Mouse (Mus musculus) neural tube, embryonic 14.5 days (tissue): ENCODE measurements around the gene Cfap73. TPM values are rescaled to one million over a fixed set of nuclear protein-coding genes. Genes with fewer than 3 reads are reported as not detected.

Source experiments
- ATAC-seq: fragments of 200-750 bp; cut with Nextera tagmentation; 2 replicates; pipeline ENCODE4 v1.8.0; 2017; ENCODE audit warnings: low read depth, mild to moderate bottlenecking, moderate TSS enrichment, moderate library complexity
- H3K27ac ChIP-seq: fragments of 300-500 bp; sonication (generic); 2 replicates; pipeline ENCODE4 v1.5.1; 2014; ENCODE audit warnings: low read depth, mild to moderate bottlenecking, control low read depth, low read length, moderate library complexity, mixed read lengths
- H3K27me3 ChIP-seq: fragments of 300-500 bp; sonication (generic); 2 replicates; pipeline ENCODE4 v1.6.1; 2014; ENCODE audit warnings: low read length; ENCODE audit not compliant: control insufficient read depth, insufficient read depth
- H3K36me3 ChIP-seq: fragments of 300-500 bp; sonication (generic); 2 replicates; pipeline ENCODE4 v1.6.1; 2014; ENCODE audit warnings: low read length, mixed read lengths; ENCODE audit not compliant: control insufficient read depth, insufficient read depth
- H3K4me1 ChIP-seq: fragments of 300-500 bp; sonication (generic); 2 replicates; pipeline ENCODE4 v1.6.1; 2014; ENCODE audit warnings: low read length; ENCODE audit not compliant: control insufficient read depth, insufficient read depth
- H3K4me2 ChIP-seq: fragments of 300-500 bp; sonication (generic); 2 replicates; pipeline ENCODE4 v1.6.1; 2014; ENCODE audit warnings: mild to moderate bottlenecking, low read depth, low read length, control low read depth
- H3K4me3 ChIP-seq: fragments of 300-500 bp; sonication (generic); 2 replicates; pipeline ENCODE4 v1.5.1; 2014; ENCODE audit warnings: low read depth, low read length, control low read depth, mixed read lengths
- H3K9ac ChIP-seq: fragments of 300-500 bp; sonication (generic); replicated peaks from 2 replicates; pipeline ENCODE4 v1.6.1; 2014; ENCODE audit warnings: low read depth, mild to moderate bottlenecking, control low read depth, low read length, mixed read lengths
- H3K9me3 ChIP-seq: fragments of 300-500 bp; sonication (generic); 2 replicates; pipeline ENCODE4 v1.6.1; 2016; ENCODE audit warnings: low read length; ENCODE audit not compliant: control insufficient read depth
- WGBS: fragments of 180-500 bp; shearing (Covaris S2); extraction: QIAGEN DNeasy Blood & Tissue Kit; methylation state at CpG from one replicate; pipeline ENCODE4 v1.1.7; 2014; 5-methylcytosine and 5-hydroxymethylcytosine counted together
- polyA plus RNA-seq: library from polyadenylated mRNA; unstranded; fragments of >200 nt; fragmentation: Nextera tagmentation; extraction: Ambion mirVana; gene quantifications from 2 replicates; pipeline ENCODE4 v1.2.1, GENCODE M21; 2014

Gene Cfap73
- polyA plus RNA-seq, 1 experiment from 2014 or later: 0.46 TPM

DNA sequence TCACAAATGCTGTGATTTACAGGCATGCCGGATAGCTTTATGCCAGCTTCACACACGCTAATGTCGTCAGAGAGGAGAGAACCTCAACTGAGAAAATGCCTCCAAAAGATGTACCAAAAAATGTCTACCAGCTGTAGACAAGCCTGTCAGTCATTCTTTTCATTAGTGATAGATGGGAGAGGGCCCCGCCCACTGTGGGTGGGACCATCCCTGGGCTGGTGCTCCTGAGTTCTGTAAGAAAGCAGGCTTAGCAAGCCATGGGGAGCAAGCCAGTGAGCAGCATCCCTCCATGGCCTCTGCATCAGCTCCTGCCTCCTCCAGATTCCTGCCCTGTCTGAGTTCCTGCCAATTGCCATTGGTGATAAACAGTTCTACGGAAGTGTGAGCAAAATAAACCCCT lies 1.6 kb upstream of the Cfap73 start:
- ATAC-seq: no peak
- H3K4me2 ChIP-seq: no peak overlapping the region
- H3K36me3 ChIP-seq: no peaks in the 10 kb centered on the region
- H3K27me3 ChIP-seq: no peaks in the 10 kb centered on the region
- H3K27ac ChIP-seq: no peak overlapping the region
- 82% methylated on average over 5 of the region's 5 CpGs for WGBS
- H3K9ac ChIP-seq: no peak overlapping the region
- no peaks in the 10 kb centered on the region for H3K4me1 ChIP-seq
- H3K9me3 ChIP-seq: no peaks in the 10 kb centered on the region
- H3K4me3 ChIP-seq: no peak overlapping the region

- no peak overlapping the region for H3K9ac ChIP-seq
- ATAC-seq: no peak
- H3K4me3 ChIP-seq: no peak overlapping the region
- no peaks in the 10 kb centered on the region; the same call in none of the 2 replicates for H3K27me3 ChIP-seq
- no peaks in the 10 kb centered on the region for H3K36me3 ChIP-seq
- H3K4me1 ChIP-seq: no peaks in the 10 kb centered on the region
- no peak overlapping the region for H3K27ac ChIP-seq
- WGBS: 27% methylated on average over 5 of the region's 5 CpGs
- no peaks in the 10 kb centered on the region for H3K9me3 ChIP-seq
- H3K4me2 ChIP-seq: no peak overlapping the region
These were observed 825 bp upstream of the Cfap73 start for GRCm38 (mm10) chr5:120634860-120635259.

GRCm38 (mm10) chr5:120631892-120632291 lies 2.1 kb downstream of the Cfap73 start:
- Histone ChIP-seq H3K27me3 (no peaks in the 10 kb centered on the region; the same call in none of the 2 replicates), H3K9me3 (no peaks in the 10 kb centered on the region), H3K9ac (no peak overlapping the region), H3K4me2 (no peak overlapping the region), H3K27ac (no peak overlapping the region), H3K4me3 (no peak overlapping the region), H3K36me3 (peaks cover 9% of the 10 kb centered on the region; the same call in 1 of the 2 replicates), H3K4me1 (no peaks in the 10 kb centered on the region)
- 93% methylated on average over 5 of the region's 5 CpGs for WGBS
- no peak for ATAC-seq

- Histone ChIP-seq H3K4me3 (no peak overlapping the region), H3K27ac (no peak overlapping the region), H3K27me3 (no peaks in the 10 kb centered on the region; the same call in none of the 2 replicates), H3K9ac (no peak overlapping the region), H3K9me3 (no peaks in the 10 kb centered on the region), H3K36me3 (peaks cover 12% of the 10 kb centered on the region; the same call in 1 of the 2 replicates), H3K4me2 (peak overlapping the region; percentile 15), H3K4me1 (no peaks in the 10 kb centered on the region)
- ATAC-seq: no peak
- WGBS: 7% methylated on average over 29 of the region's 29 CpGs
These were observed 2.9 kb downstream of the Cfap73 start for GRCm38 (mm10) chr5:120631128-120631527.

- Histone ChIP-seq H3K27me3 (no peaks in the 10 kb centered on the region; the same call in none of the 2 replicates), H3K4me2 (no peak overlapping the region), H3K4me1 (no peaks in the 10 kb centered on the region), H3K36me3 (peaks cover 30% of the 10 kb centered on the region; the same call in 1 of the 2 replicates), H3K9ac (no peak overlapping the region), H3K9me3 (no peaks in the 10 kb centered on the region), H3K4me3 (no peak overlapping the region), H3K27ac (no peak overlapping the region)
- ATAC-seq: no peak
- 64% methylated on average over 7 of the region's 7 CpGs for WGBS
These were observed 5.4 kb downstream of the Cfap73 start for GRCm38 (mm10) chr5:120628624-120629023.

DNA sequence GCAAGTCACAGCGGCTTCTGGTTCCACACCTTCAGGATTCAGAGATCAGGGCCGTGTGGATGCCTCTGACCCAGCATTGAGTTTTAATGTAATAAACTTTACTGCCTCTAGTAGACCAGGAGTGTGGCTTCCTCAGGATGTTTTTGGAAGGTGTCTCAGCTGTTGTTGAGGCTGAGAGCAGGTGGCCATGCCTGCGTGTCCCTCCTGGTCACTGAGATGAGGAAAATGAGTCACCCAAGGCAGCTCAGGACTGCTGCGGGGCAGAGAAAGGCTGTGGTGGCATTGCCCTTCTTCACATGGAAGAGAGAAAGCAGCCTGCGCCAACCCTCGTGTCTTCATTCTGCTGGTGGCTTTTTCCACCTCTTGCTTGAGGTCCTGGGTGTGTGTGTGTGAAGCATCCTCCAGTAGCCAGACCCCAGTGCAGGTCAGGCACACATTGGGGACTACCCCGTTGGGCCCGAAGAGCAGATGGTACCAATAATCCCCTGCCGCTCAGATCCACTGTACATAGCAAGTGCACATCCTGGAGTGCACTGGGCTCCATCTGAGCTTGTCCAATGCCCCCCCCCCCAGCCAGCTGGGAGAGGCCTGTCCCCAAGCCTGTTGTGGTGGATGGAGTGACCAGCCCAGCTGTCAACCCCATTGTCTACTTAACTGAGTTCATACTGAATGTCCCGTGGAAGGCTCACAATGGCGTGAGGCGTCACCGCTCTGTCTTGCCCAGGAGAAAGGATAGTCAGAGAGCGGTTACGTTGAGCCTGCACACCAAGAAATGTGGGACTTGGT lies 6.3 kb downstream of the Cfap73 start:
- H3K4me2 ChIP-seq: no peak overlapping the region
- peaks cover 37% of the 10 kb centered on the region; the same call in 1 of the 2 replicates for H3K36me3 ChIP-seq
- WGBS: 75% methylated on average over 15 of the region's 15 CpGs
- no peaks in the 10 kb centered on the region for H3K9me3 ChIP-seq
- H3K9ac ChIP-seq: no peak overlapping the region
- H3K4me1 ChIP-seq: no peaks in the 10 kb centered on the region
- no peak overlapping the region for H3K27ac ChIP-seq
- no peaks in the 10 kb centered on the region; the same call in none of the 2 replicates for H3K27me3 ChIP-seq
- ATAC-seq: no peak
- no peak overlapping the region for H3K4me3 ChIP-seq

GRCm38 (mm10) chr5:120626399-120626798 lies 7.6 kb downstream of the Cfap73 start:
- no peaks in the 10 kb centered on the region for H3K9me3 ChIP-seq
- peaks cover 44% of the 10 kb centered on the region; the same call in 1 of the 2 replicates for H3K36me3 ChIP-seq
- 33% methylated on average over 19 of the region's 19 CpGs for WGBS

GRCm38 (mm10) chr5:120624427-120624826 lies 9.6 kb downstream of the Cfap73 start:
- Histone ChIP-seq H3K4me3 (no peak overlapping the region), H3K4me2 (no peak overlapping the region), H3K36me3 (peaks cover 49% of the 10 kb centered on the region; the same call in 1 of the 2 replicates), H3K9ac (no peak overlapping the region), H3K27ac (no peak overlapping the region), H3K4me1 (no peaks in the 10 kb centered on the region), H3K27me3 (no peaks in the 10 kb centered on the region), H3K9me3 (no peaks in the 10 kb centered on the region)
- WGBS: 91% methylated on average over 10 of the region's 10 CpGs
- no peak for ATAC-seq

More at GRCm38 (mm10) chr5:120626399-120626798, 7.6 kb downstream of the Cfap73 start:
- no peaks in the 10 kb centered on the region for H3K4me1 ChIP-seq
- no peak overlapping the region for H3K9ac ChIP-seq
- no peak for ATAC-seq
- no peak overlapping the region for H3K4me2 ChIP-seq
- H3K27me3 ChIP-seq: no peaks in the 10 kb centered on the region; the same call in none of the 2 replicates
- no peak overlapping the region for H3K4me3 ChIP-seq
- no peak overlapping the region for H3K27ac ChIP-seq

- H3K9ac ChIP-seq: no peak overlapping the region
- WGBS: 65% methylated on average over 5 of the region's 5 CpGs
- no peaks in the 10 kb centered on the region for H3K27me3 ChIP-seq
- ATAC-seq: no peak
- no peak overlapping the region for H3K4me2 ChIP-seq
- H3K4me3 ChIP-seq: no peak overlapping the region
- H3K27ac ChIP-seq: no peak overlapping the region
- no peaks in the 10 kb centered on the region for H3K9me3 ChIP-seq
- peaks cover 54% of the 10 kb centered on the region for H3K36me3 ChIP-seq
- H3K4me1 ChIP-seq: no peaks in the 10 kb centered on the region
These were observed 11.7 kb downstream of the Cfap73 start for GRCm38 (mm10) chr5:120622198-120622851.
